Mouse (Mus musculus) effector memory CD4-positive, alpha-beta T cell, adult 5 months (primary cell): ENCODE measurements around the gene Lilra6. TPM values are rescaled to one million over a fixed set of nuclear protein-coding genes. Genes with fewer than 3 reads are reported as not detected.

Experiments
- polyA plus RNA-seq: library from polyadenylated mRNA; unstranded; fragments of 100-300 nt; shearing (Covaris generic); gene quantifications from one replicate; pipeline ENCODE4 v1.2.1, GENCODE M21; 2017

The Lilra6 gene
- polyA plus RNA-seq: not detected

GRCm38 (mm10) chr7:3915387-3915786 lies at the start of gene Lilra6:
Lilra6 (minus strand) TSS chr7:3915503.

GRCm38 (mm10) chr7:3898036-3898590 lies 17.2 kb downstream of the Lilra6 start, which contains the start of gene Gm14548:
Gm14548 (minus strand) TSS chr7:3898120.

Other genes with a start within 250 kb of the Lilra6 start
- 26.8 TPM for gene Leng1, start 249.7 kb downstream of the Lilra6 start, polyA plus RNA-seq
- gene Tmc4, start 237.9 kb downstream of the Lilra6 start, polyA plus RNA-seq: 2.6 TPM
- 12.9 TPM for gene Tsen34, start 222.6 kb downstream of the Lilra6 start, polyA plus RNA-seq
- 73.7 TPM for gene Mboat7, start 222.0 kb downstream of the Lilra6 start, polyA plus RNA-seq
- 2,082 TPM for gene Rps9, start 211.5 kb downstream of the Lilra6 start, polyA plus RNA-seq
- gene Pirb, start 195.1 kb downstream of the Lilra6 start, polyA plus RNA-seq: 0.34 TPM
- gene Gm15448, start 89.8 kb downstream of the Lilra6 start, polyA plus RNA-seq: not detected
- not detected for gene Pira2, start 70.5 kb downstream of the Lilra6 start, polyA plus RNA-seq
- not detected for gene Gm14548, start 17.4 kb downstream of the Lilra6 start, polyA plus RNA-seq
- 14.2 TPM for gene Lair1, start 147.7 kb upstream of the Lilra6 start, polyA plus RNA-seq
- gene Ttyh1, start 203.9 kb upstream of the Lilra6 start, polyA plus RNA-seq: 1.0 TPM
- gene Leng8, start 221.5 kb upstream of the Lilra6 start, polyA plus RNA-seq: 186 TPM
- gene Leng9, start 234.9 kb upstream of the Lilra6 start, polyA plus RNA-seq: 21.4 TPM
- gene Cdc42ep5, start 249.4 kb upstream of the Lilra6 start, polyA plus RNA-seq: not detected